Mouse (Mus musculus) bone marrow macrophage, adult 2 months (primary cell): Measurements from ENCODE around the gene Ces3b.

Experiments
- CTCF ChIP-seq: IDR thresholded peaks from 2 replicates; pipeline ENCODE4 v1.5.1; 2012; ENCODE audit warnings: low read depth, mild to moderate bottlenecking, low read length, moderate library complexity
- POLR2A ChIP-seq: IDR thresholded peaks from 2 replicates; pipeline ENCODE4 v1.6.1; 2012; ENCODE audit warnings: mild to moderate bottlenecking, low read depth, low read length, borderline replicate concordance

GRCm38 (mm10) chr8:105060056-105060455 lies 23.5 kb upstream of the Ces3b start:
- TF ChIP-seq POLR2A, result no peak
- no peak for TF ChIP-seq CTCF
